Mouse (Mus musculus) G1E-ER4 (cell line): ENCODE measurements around the gene Camkk2. TPM values are rescaled to one million over a fixed set of nuclear protein-coding genes. Genes with fewer than 3 reads are reported as not detected.

Experiments
- GATA1 ChIP-seq: IDR thresholded peaks from one replicate; pipeline ENCODE4 v1.8.0; 2012; ENCODE audit warnings: low read length, inconsistent platforms
- polyA plus RNA-seq: library from polyadenylated mRNA; stranded (reverse); fragments of >175 nt; gene quantifications from 2 replicates; pipeline ENCODE4 v1.2.3, GENCODE M21; 2012

Camkk2 gene
- polyA plus RNA-seq, 1 experiment: 31.9 TPM

DNA sequence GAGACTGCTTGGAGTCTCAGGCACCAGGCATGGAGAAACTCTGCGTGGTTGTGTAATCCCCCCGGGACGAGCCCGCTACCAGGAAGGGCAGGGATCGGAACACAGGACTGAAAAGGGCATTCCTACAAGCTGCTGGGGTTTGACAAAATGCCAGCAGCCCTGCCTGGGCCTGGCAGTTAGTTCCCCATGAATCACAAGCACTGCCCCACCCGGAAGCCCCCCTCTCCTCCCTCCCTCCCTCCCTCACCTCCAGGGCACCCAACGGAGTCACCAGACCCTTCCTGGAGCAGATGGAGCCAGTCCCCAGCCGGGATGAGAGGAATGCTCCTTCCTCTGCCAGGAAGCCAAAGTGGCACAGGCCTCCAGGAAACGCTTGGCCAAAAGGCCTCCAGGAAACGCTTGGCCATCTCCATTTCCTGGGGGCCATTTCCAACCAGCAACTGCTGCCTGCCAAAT, 8.4 kb downstream of the Camkk2 start:
- no peak for TF ChIP-seq GATA1

DNA sequence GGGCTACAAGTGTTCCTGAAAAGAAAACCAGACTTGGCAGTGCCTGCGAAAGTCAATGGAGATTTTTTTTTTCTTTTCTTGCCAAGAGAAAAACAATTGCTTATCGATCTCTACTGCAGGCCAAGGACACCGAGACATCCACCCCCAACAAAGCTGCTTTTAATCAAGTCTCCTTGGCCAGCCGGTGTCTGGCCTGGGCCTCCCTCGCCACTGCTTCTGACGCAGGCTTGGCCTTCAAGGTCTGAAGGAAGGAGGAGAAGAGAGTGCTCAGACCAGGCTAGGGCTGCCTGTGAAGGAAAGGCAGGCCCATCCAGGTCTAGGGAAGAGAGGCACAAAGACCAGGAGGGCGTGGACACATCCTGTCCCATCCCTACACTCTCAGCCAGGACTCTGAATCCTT, 8.9 kb downstream of the Camkk2 start:
- no peak for TF ChIP-seq GATA1

DNA sequence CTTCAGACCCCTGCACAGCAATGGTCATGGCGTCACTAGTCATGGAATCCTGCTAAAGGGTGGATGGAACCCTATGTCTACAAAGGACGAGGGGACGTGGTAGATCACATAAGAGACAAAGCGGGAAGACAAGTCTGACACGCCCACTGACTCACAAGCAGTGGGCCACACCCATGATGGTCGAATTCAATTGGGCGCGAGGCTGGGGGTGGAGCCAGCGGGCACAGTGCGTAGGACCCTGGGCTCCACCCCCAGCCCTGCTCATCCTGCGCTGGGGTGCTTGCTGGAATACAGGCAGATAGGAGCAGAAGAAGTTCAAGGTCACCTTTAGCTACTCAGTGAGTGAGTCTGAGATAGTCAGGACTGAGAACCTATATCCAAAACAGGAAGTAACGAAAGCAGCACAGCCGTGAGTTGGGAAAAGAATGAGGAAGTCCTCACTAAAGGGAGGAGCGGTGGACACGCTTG, 10.1 kb downstream of the Camkk2 start:
- no peak for TF ChIP-seq GATA1

DNA sequence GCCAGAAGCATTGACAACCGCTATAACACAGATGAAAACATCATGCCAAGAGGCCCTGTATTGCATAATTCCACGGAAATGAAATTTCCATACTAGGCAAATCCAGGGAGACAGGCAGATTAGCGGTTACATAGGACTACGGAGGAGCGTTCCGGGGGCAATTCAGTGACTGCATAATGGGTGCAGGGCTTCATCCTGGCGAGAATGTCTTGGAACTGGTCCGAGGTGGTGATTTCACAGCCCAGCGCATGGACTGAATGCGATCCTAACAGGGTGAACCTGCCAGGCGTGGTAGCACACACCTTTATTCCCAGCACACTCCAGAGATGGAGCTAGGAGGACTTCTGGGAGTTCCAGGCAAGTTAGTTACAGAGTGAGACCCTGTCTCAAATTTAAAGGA, 11.9 kb downstream of the Camkk2 start:
- no peak for TF ChIP-seq GATA1

DNA sequence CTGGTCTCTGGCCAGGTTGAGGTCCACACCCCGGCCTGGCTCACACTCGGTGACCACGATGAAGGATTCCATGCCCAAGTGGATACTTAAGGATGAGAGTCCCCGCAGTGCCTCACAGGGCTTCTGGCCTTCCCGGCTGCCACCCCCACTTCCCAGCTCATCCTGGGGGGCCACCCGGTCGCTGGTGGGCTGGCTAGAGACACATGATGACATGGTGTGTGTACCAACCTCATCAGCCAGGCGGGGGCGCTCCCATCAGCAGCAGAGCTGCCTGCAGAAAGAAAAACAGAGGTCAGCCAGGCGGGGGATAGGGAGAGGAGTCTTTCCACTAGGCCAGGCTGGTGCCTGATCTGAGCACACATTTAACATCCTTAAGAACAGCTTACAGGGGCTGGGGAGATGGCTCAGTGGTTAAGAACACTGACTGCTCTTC, 15.2 kb downstream of the Camkk2 start:
- TF ChIP-seq GATA1: no peak

DNA sequence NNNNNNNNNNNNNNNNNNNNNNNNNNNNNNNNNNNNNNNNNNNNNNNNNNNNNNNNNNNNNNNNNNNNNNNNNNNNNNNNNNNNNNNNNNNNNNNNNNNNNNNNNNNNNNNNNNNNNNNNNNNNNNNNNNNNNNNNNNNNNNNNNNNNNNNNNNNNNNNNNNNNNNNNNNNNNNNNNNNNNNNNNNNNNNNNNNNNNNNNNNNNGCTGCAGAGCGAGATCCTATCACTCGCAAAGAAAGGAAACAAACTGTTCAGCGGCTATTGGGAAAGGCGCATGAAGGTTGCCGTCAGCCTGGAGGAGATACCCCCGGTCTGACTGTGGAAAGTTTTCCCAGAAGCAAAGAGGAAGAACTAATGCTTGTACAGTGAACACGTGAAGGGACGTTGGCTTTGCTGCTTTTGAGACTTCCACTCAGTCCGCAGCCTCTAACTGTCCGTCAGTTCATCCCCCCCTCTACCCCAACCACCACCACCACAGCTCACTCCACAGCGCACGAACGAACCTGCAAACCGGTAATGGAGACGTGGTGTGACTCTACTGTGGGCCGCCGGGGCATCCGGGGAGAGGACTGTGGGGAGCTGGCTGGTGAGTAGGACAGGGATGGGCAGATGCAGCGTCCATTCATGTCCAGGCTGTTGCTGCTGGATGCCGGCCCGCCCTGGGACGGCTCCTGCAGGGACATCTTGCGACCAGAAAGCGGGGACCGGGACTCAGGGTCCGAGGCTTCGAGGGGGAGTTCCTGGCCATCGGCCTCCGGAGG, 15.8 kb downstream of the Camkk2 start:
- no peak for TF ChIP-seq GATA1

DNA sequence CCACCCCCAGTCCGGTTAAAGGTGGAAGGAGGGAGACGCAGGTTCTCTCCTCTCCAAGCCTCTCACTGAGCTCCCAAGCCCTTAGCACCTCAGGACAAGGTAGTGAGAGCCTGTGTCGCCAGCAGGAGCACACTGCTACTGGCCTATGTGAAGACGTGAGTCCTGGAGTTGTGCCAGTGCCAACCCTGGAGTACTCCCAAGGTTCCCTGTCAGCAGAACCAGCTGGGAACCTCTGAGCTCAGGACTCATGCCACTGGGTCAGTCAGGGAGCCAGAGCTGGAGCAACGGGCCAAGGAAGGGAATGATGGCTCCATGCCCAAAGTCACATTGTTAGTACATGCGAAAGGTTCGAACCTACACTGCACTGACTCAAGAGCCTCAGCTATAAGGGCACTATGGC, 22.5 kb downstream of the Camkk2 start:
- no peak for TF ChIP-seq GATA1

DNA sequence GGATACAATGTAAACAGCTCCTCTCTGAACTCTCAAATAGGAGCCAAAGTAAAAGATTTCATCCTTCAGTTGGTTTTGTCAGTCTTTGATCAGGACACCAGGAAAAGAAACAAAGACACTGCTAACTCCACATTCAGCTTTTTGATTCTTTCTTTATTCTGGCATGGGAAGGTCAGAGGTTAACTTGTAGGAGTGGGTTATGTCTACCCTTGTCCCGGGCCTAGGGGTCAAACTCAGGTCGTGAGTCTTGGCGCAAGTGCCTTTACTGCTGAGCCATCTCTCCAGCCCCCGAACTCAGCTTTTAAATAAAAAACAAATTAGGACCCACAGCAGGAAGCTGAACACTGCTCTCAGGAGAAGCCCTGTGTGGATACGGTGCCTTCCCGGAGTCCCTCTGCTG, 23.1 kb downstream of the Camkk2 start:
- no peak for TF ChIP-seq GATA1

DNA sequence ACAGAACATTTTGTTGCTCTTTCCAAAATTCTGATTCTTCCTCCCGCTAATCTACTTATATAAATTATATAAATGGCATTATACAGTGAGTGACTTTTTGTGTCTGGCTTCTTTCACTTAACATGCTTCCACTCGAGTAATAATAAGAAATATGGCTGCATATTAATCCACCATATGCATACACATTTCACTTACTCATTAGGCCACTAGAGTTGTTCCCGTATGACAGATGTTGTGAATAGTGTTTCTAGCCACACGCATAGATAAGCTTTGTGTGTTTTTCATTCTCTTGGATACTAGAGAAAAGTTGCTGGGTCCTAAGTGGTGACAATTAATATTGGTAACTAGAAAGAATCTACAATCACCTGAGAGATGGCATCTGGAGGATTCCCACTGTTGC, 23.6 kb downstream of the Camkk2 start:
- no peak for TF ChIP-seq GATA1

DNA sequence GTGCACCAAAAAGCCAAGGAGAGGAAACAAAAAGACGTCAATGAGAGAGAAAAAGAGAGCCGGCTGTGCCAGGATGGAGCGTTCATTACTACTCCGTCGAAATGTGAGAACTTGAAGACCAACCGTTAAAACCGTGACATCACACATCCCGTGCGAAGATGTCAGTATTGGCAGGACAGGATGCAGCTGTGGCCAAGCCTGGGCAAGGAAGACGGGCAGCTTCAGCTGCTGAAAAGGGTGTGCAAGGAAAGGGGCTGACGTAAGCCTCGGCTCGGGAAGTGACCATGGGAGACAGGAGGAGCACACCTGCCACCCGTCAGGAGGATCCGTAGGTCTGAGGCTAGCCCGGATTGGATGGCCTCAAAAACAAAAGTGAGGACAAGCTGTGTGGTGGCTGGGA, 24.7 kb downstream of the Camkk2 start:
- no peak for TF ChIP-seq GATA1

DNA sequence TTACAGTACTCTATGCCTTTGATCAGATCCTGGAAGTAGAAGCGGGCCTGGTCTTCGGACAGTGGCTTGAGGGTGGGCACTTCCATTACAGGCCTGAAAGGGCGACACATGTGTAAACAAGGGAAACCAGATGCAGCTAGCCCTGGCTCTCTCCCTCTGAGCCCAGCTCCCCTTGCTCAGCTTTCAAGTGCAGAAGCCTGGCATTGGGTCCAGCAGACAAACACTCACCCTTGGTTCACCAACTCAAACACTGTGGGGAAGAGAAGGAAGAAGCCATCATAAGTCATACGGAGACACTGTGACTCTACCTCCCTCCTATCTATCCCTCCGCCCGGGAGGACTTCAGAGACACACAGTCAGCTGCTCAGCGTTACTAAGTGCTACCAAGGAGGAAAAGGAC, 31.3 kb downstream of the Camkk2 start:
- no peak for TF ChIP-seq GATA1

DNA sequence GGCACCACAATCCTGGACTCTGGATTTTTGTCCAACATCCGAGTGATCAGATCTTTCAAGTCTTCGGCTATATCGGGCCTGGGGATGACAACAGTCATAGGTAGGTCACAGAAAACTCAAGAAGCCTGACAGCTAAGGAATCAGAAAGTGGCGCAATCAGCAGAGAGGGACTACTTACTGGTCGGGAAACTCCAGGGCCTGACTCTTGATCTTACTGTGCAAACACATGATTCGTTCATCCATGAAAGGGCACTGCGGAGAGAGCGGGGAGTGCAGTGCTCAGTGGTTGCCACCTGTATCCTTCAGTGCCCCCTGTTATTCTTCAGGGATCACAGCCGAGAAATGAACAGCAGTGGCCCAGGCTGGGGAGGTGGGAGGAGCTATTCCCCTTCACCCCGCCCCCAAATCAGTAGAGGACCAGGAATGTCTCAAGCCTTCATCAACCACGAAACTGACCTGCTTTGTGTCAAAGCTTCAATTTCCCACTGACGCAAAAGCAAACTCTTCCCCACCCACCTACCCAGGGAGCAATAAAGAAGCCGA, 35.3 kb downstream of the Camkk2 start:
- no peak for TF ChIP-seq GATA1

DNA sequence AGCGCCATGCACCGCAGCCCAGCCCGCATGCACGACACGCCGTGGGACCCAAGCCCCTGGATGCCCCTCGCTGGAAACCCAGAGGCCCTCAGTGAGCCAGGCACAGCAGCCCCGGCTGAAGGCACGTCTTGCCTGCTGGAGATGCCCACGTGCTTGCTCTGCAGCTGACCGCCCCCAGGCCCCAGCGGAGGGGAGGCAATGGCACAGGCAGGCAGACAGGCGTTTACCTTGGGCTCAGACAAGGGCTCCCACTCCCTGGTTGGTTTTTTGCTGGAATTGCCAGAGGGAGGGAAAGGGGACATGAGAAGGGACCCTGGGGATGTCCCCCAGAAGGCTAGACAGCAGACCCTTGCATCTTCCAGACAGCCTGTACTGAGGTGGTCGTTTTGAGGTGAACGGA, 42.4 kb downstream of the Camkk2 start:
- TF ChIP-seq GATA1: no peak

DNA sequence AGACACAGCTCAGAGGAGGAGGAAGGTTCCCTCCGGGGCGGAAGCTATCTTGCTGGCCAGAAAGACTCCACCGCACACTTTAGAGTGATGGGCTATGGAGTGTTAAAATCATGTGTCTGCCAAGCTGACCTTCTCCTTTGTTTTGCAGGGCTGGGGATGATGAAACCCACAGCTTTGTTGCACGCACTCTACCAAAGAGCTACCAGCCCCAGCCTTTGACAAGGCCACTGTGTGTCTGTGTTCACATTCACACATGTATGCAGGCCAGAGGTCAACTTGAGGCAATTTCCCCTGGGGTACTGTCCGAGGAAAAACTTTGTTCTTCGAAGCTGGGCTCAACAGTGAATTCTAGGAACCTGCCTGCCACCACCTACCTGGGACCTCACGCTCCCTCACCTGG, 43.4 kb downstream of the Camkk2 start:
- no peak for TF ChIP-seq GATA1

DNA sequence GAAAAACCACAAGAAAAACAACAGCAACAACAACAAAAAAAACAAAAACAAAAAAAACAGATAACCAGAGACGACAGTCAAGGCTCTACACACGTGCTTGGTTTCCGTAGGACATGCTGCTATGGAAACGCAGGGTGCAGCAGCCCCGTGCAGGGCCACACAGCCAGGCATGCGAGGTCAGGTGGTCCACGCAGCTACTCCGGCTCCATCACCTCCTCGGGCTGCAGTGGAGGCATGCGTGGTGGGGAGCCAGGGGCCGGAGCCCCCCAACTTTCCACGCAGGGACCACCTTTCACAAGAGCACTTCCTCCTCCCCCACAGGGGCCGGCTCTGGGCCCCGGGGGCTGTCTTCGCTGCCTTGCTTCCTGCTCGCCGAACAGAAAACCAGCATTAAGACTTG, 45.3 kb downstream of the Camkk2 start:
- TF ChIP-seq GATA1: no peak

DNA sequence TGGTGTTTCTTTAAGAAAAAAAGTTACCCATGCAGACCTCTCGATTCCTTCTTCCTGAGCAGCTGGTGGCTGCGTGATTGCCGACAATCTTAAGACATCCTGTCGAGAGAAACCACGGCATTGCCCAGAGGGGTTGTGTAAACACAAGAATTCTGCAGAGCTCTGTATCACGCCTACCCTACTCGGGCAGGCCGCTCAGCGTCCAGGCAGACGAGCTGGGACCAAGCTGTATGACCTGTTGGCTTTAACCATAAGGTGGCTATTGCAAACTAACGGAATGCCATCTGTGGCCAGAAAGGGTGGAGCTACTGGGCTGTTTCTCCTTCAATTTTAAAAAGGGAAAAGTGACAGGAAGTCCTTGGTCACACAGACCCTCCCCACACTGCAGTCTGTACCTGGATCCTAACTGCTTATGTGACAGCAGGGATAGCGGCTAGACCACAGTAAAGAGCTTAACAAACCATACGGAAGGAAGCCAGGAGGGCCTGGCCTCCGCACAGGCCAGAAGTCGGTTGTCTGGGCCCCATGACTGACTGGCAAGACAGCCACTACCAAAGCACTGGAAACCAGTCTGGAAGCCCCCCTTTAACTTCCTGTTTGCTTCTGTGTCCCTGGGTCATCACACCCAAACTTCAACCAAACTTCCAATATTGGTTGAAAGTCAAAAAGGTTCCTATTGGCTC, 47.1 kb downstream of the Camkk2 start:
- no peak for TF ChIP-seq GATA1

DNA sequence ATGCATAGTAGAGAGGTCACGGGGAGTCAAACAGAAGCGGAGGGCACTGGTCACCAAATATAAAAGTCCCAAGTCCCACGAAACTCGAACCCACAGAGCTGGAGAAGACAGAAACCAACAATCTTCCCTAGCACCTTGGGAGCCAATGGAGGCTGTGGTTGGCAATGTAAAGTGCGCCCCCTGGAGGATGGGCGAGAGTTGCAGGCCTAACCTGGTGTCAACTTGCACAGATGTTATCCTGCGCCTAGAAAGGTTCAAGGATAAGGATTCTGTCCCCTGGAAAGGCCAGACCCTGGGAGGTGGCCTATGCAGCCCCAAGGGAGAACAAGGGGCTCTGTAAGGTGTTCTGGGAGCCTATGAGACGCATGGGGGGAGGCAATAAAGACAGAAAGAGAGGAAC, 47.9 kb downstream of the Camkk2 start:
- no peak for TF ChIP-seq GATA1
